Mouse (Mus musculus): ENCODE results near the gene Atp6v1g1. TPM values are rescaled to one million over a fixed set of nuclear protein-coding genes. Genes with fewer than 3 reads are reported as not detected.

Atp6v1g1 gene
- total RNA-seq, 2 experiments from 2014 or later: 132 to 141 TPM

GRCm38 (mm10) chr4:63543746-63544493 is 652 bp upstream of the Atp6v1g1 start:
- DNase-seq (ENCODE audit: extremely low spot score in 1 of 2, low spot score in 2 of 2): peak in 1 of 2 experiments; percentile 55
- intact Hi-C loops (cut with DNase I): no loop called here

GRCm38 (mm10) chr4:63545231-63545958 is 823 bp downstream of the Atp6v1g1 start:
- no peak for DNase-seq (ENCODE audit: extremely low spot score in 1 of 2, low spot score in 2 of 2)
- intact Hi-C loops (cut with DNase I): no loop called here

GRCm38 (mm10) chr4:63546441-63547055 is 2.0 kb downstream of the Atp6v1g1 start:
- intact Hi-C loops (cut with DNase I): no loop called here
- no peak for DNase-seq (ENCODE audit: extremely low spot score in 1 of 2, low spot score in 2 of 2)

- intact Hi-C loops (cut with DNase I): no loop called here
- no peak for DNase-seq (ENCODE audit: extremely low spot score in 1 of 2, low spot score in 2 of 2)
These were observed 3.2 kb downstream of the Atp6v1g1 start for GRCm38 (mm10) chr4:63547799-63548198.

GRCm38 (mm10) chr4:63548491-63548890 is 3.9 kb downstream of the Atp6v1g1 start:
- intact Hi-C loops (cut with DNase I): no loop called here

GRCm38 (mm10) chr4:63550908-63551307 is 6.3 kb downstream of the Atp6v1g1 start:
- intact Hi-C loops (cut with DNase I): no loop called here

More at GRCm38 (mm10) chr4:63548491-63548890, 3.9 kb downstream of the Atp6v1g1 start:
- no peak for DNase-seq (ENCODE audit: extremely low spot score in 1 of 2, low spot score in 2 of 2)

GRCm38 (mm10) chr4:63552865-63553264 is 8.3 kb downstream of the Atp6v1g1 start:
- DNase-seq (ENCODE audit: extremely low spot score in 1 of 2, low spot score in 2 of 2): no peak
- intact Hi-C loops (cut with DNase I): no loop called here

More at GRCm38 (mm10) chr4:63550908-63551307, 6.3 kb downstream of the Atp6v1g1 start:
- DNase-seq (ENCODE audit: extremely low spot score in 1 of 2, low spot score in 2 of 2): no peak

GRCm38 (mm10) chr4:63553789-63554576 is 9.4 kb downstream of the Atp6v1g1 start:
- no peak for DNase-seq (ENCODE audit: extremely low spot score in 1 of 2, low spot score in 2 of 2)
- intact Hi-C loops (cut with DNase I): no loop called here

GRCm38 (mm10) chr4:63554616-63555015 is 10.0 kb downstream of the Atp6v1g1 start:
- intact Hi-C loops (cut with DNase I): no loop called here
- no peak for DNase-seq (ENCODE audit: extremely low spot score in 1 of 2, low spot score in 2 of 2)

GRCm38 (mm10) chr4:63555111-63555510 is 10.5 kb downstream of the Atp6v1g1 start:
- intact Hi-C loops (cut with DNase I): no loop called here
- DNase-seq (ENCODE audit: extremely low spot score in 1 of 2, low spot score in 2 of 2): no peak

- intact Hi-C loops (cut with DNase I): no loop called here
These were observed 12.1 kb downstream of the Atp6v1g1 start for GRCm38 (mm10) chr4:63556665-63557064.

GRCm38 (mm10) chr4:63557124-63558059 is 12.8 kb downstream of the Atp6v1g1 start:
- DNase-seq (ENCODE audit: extremely low spot score in 1 of 2, low spot score in 2 of 2): peak in 1 of 2 experiments; percentile 45
- intact Hi-C loops (cut with DNase I): no loop called here

More at GRCm38 (mm10) chr4:63556665-63557064, 12.1 kb downstream of the Atp6v1g1 start:
- DNase-seq (ENCODE audit: extremely low spot score in 1 of 2, low spot score in 2 of 2): no peak

GRCm38 (mm10) chr4:63558407-63559081 is 14.0 kb downstream of the Atp6v1g1 start, which contains the start of gene Tmem268:
TSS of gene Tmem268 (plus strand) at chr4:63558781.
- peak in 1 of 2 experiments; percentile 85 for DNase-seq (ENCODE audit: extremely low spot score in 1 of 2, low spot score in 2 of 2)
- intact Hi-C loops (cut with DNase I): no loop called here

- no peak for DNase-seq (ENCODE audit: extremely low spot score in 1 of 2, low spot score in 2 of 2)
- intact Hi-C loops (cut with DNase I): no loop called here
These were observed 14.6 kb downstream of the Atp6v1g1 start for GRCm38 (mm10) chr4:63559127-63559697.

GRCm38 (mm10) chr4:63560079-63560478 is 15.5 kb downstream of the Atp6v1g1 start:
- DNase-seq (ENCODE audit: extremely low spot score in 1 of 2, low spot score in 2 of 2): no peak
- intact Hi-C loops (cut with DNase I): no loop called here

GRCm38 (mm10) chr4:63561861-63562675 is 17.5 kb downstream of the Atp6v1g1 start:
- intact Hi-C loops (cut with DNase I): no loop called here
- no peak for DNase-seq (ENCODE audit: extremely low spot score in 1 of 2, low spot score in 2 of 2)
